Mouse (Mus musculus): ENCODE results near the gene Agrn. TPM values are rescaled to one million over a fixed set of nuclear protein-coding genes. Genes with fewer than 3 reads are reported as not detected.

The Agrn gene
- polyA plus RNA-seq, 1 experiment from 2014 or later = 77.0 TPM

GRCm38 (mm10) chr4:156197829-156198205, 529 bp upstream of the Agrn start:
- no peaks in the 10 kb centered on the region for H3K9me3 ChIP-seq
- peak overlapping the region; percentile 57 for H3K4me3 ChIP-seq
- peak overlapping the region; percentile 94 for H3K4me2 ChIP-seq
- H3K4me1 ChIP-seq = peaks cover 45% of the 10 kb centered on the region
- peak overlapping the region; percentile 48 for H3K9ac ChIP-seq
- WGBS = under 1% methylated on average over 26 of the region's 26 CpGs
- H3K36me3 ChIP-seq = 0 out of 2 replicates have a peak, but pooled peaks cover 7% of the 10 kb centered on the region
- peaks cover 4% of the 10 kb centered on the region; the same call in 1 of the 2 replicates for H3K27me3 ChIP-seq
- peak overlapping the region; percentile 97 for H3K27ac ChIP-seq
- ATAC-seq (ENCODE audit: borderline replicate concordance, extremely low read depth, low FRiP score, low TSS enrichment) = peak; percentile 92

- Histone ChIP-seq H3K4me3 (peak overlapping the region; percentile 72), H3K9ac (peak overlapping the region; percentile 72), H3K9me3 (no peaks in the 10 kb centered on the region), H3K4me2 (peak overlapping the region; percentile 94), H3K4me1 (peaks cover 50% of the 10 kb centered on the region), H3K27ac (peak overlapping the region; percentile 83), H3K36me3 (peaks cover 8% of the 10 kb centered on the region; the same call in 1 of the 2 replicates), H3K27me3 (no peaks in the 10 kb centered on the region)
- ATAC-seq (ENCODE audit: borderline replicate concordance, extremely low read depth, low FRiP score, low TSS enrichment) = no peak
- WGBS = 3% methylated on average over 35 of the region's 35 CpGs
Measured at GRCm38 (mm10) chr4:156195927-156196870, 1.1 kb downstream of the Agrn start.

GRCm38 (mm10) chr4:156194346-156194745, 2.9 kb downstream of the Agrn start:
- Histone ChIP-seq H3K4me3 (no peak overlapping the region), H3K4me2 (0 out of 2 replicates have a peak overlapping the region, but pooled peaks have one; percentile 25), H3K36me3 (peaks cover 22% of the 10 kb centered on the region; the same call in 1 of the 2 replicates), H3K27me3 (no peaks in the 10 kb centered on the region), H3K4me1 (peaks cover 60% of the 10 kb centered on the region), H3K27ac (no peak overlapping the region; the same call in 1 of the 2 replicates), H3K9me3 (no peaks in the 10 kb centered on the region), H3K9ac (no peak overlapping the region)
- no peak for ATAC-seq (ENCODE audit: borderline replicate concordance, extremely low read depth, low FRiP score, low TSS enrichment)
- WGBS = 49% methylated on average over 6 of the region's 6 CpGs

- Histone ChIP-seq H3K9me3 (no peaks in the 10 kb centered on the region), H3K27me3 (no peaks in the 10 kb centered on the region), H3K9ac (no peak overlapping the region), H3K36me3 (peaks cover 22% of the 10 kb centered on the region; the same call in 1 of the 2 replicates), H3K4me3 (no peak overlapping the region), H3K27ac (peak overlapping the region; percentile 77), H3K4me2 (peak overlapping the region; percentile 25), H3K4me1 (peaks cover 64% of the 10 kb centered on the region)
- 59% methylated on average over 5 of the region's 5 CpGs for WGBS
- no peak for ATAC-seq (ENCODE audit: borderline replicate concordance, extremely low read depth, low FRiP score, low TSS enrichment)
Measured at GRCm38 (mm10) chr4:156193906-156194305, 3.4 kb downstream of the Agrn start.

- H3K4me3 ChIP-seq = no peak overlapping the region
- no peak for ATAC-seq (ENCODE audit: borderline replicate concordance, extremely low read depth, low FRiP score, low TSS enrichment)
- H3K27ac ChIP-seq = peak overlapping the region; percentile 94
Measured at GRCm38 (mm10) chr4:156193200-156193590, 4.1 kb downstream of the Agrn start.

GRCm38 (mm10) chr4:156192421-156193199, 4.7 kb downstream of the Agrn start:
- H3K4me3 ChIP-seq = no peak overlapping the region; the same call in 1 of the 2 replicates
- peaks cover 22% of the 10 kb centered on the region; the same call in 1 of the 2 replicates for H3K36me3 ChIP-seq
- peak overlapping the region; percentile 34 for H3K4me2 ChIP-seq
- H3K9me3 ChIP-seq = no peaks in the 10 kb centered on the region
- no peaks in the 10 kb centered on the region for H3K27me3 ChIP-seq
- ATAC-seq (ENCODE audit: borderline replicate concordance, extremely low read depth, low FRiP score, low TSS enrichment) = peak; percentile 19; the same call in 1 of the 2 replicates
- H3K9ac ChIP-seq = no peak overlapping the region
- peak overlapping the region; percentile 94 for H3K27ac ChIP-seq
- WGBS = 36% methylated on average over 8 of the region's 8 CpGs
- peaks cover 64% of the 10 kb centered on the region for H3K4me1 ChIP-seq

More at GRCm38 (mm10) chr4:156193200-156193590, 4.1 kb downstream of the Agrn start:
- Histone ChIP-seq H3K27me3 (no peaks in the 10 kb centered on the region), H3K4me2 (peak overlapping the region; percentile 34), H3K9ac (no peak overlapping the region; the same call in 1 of the 2 replicates), H3K36me3 (peaks cover 22% of the 10 kb centered on the region; the same call in 1 of the 2 replicates), H3K4me1 (peaks cover 64% of the 10 kb centered on the region), H3K9me3 (no peaks in the 10 kb centered on the region)
- 21% methylated on average over 2 of the region's 2 CpGs for WGBS

- Histone ChIP-seq H3K4me2 (no peak overlapping the region), H3K9me3 (no peaks in the 10 kb centered on the region), H3K4me3 (no peak overlapping the region), H3K36me3 (peaks cover 30% of the 10 kb centered on the region; the same call in 1 of the 2 replicates), H3K27me3 (no peaks in the 10 kb centered on the region), H3K9ac (0 out of 2 replicates have a peak overlapping the region, but pooled peaks have one; percentile 5), H3K4me1 (peaks cover 54% of the 10 kb centered on the region), H3K27ac (peak overlapping the region; percentile 45)
- ATAC-seq (ENCODE audit: borderline replicate concordance, extremely low read depth, low FRiP score, low TSS enrichment) = no peak
- WGBS = 31% methylated on average over 6 of the region's 6 CpGs
Measured at GRCm38 (mm10) chr4:156188811-156189323, 8.4 kb downstream of the Agrn start.

- Histone ChIP-seq H3K27ac (0 out of 2 replicates have a peak overlapping the region, but pooled peaks have one; percentile 45), H3K9me3 (no peaks in the 10 kb centered on the region), H3K4me3 (no peak overlapping the region), H3K36me3 (peaks cover 27% of the 10 kb centered on the region; the same call in 1 of the 2 replicates), H3K4me1 (peaks cover 49% of the 10 kb centered on the region), H3K4me2 (no peak overlapping the region), H3K9ac (0 out of 2 replicates have a peak overlapping the region, but pooled peaks have one; percentile 5), H3K27me3 (no peaks in the 10 kb centered on the region)
- 67% methylated on average over 5 of the region's 5 CpGs for WGBS
- ATAC-seq (ENCODE audit: borderline replicate concordance, extremely low read depth, low FRiP score, low TSS enrichment) = no peak
Measured at GRCm38 (mm10) chr4:156188162-156188810, 9.0 kb downstream of the Agrn start.

GRCm38 (mm10) chr4:156185950-156186850, 11.1 kb downstream of the Agrn start:
- Histone ChIP-seq H3K36me3 (peaks cover 31% of the 10 kb centered on the region; the same call in 1 of the 2 replicates), H3K4me3 (peak overlapping the region; percentile 23), H3K9ac (0 out of 2 replicates have a peak overlapping the region, but pooled peaks have one; percentile 3), H3K9me3 (no peaks in the 10 kb centered on the region), H3K27me3 (no peaks in the 10 kb centered on the region), H3K4me2 (peak overlapping the region; percentile 36), H3K4me1 (peaks cover 33% of the 10 kb centered on the region), H3K27ac (no peak overlapping the region)
- ATAC-seq (ENCODE audit: borderline replicate concordance, extremely low read depth, low FRiP score, low TSS enrichment) = peak; percentile 20; the same call in 1 of the 2 replicates
- WGBS = 25% methylated on average over 31 of the region's 31 CpGs

GRCm38 (mm10) chr4:156185456-156185949, 11.8 kb downstream of the Agrn start:
- H3K4me1 ChIP-seq = peaks cover 33% of the 10 kb centered on the region
- WGBS = 83% methylated on average over 13 of the region's 13 CpGs
- H3K27ac ChIP-seq = no peak overlapping the region
- 0 out of 2 replicates have a peak overlapping the region, but pooled peaks have one; percentile 36 for H3K4me2 ChIP-seq
- H3K9ac ChIP-seq = 0 out of 2 replicates have a peak overlapping the region, but pooled peaks have one; percentile 3
- peaks cover 24% of the 10 kb centered on the region; the same call in 1 of the 2 replicates for H3K36me3 ChIP-seq
- peak overlapping the region; percentile 23 for H3K4me3 ChIP-seq
- no peaks in the 10 kb centered on the region for H3K9me3 ChIP-seq
- H3K27me3 ChIP-seq = no peaks in the 10 kb centered on the region
- no peak for ATAC-seq (ENCODE audit: borderline replicate concordance, extremely low read depth, low FRiP score, low TSS enrichment)
